Mouse (Mus musculus): ENCODE data around the gene Itgb5. TPM values are rescaled to one million over a fixed set of nuclear protein-coding genes. Genes with fewer than 3 reads are reported as not detected.

Itgb5 gene
- polyA plus RNA-seq, 1 experiment from 2014 or later, result 23.2 TPM

GRCm38 (mm10) chr16:33880765-33881164, 51.3 kb downstream of the Itgb5 start:
- Histone ChIP-seq H3K36me3 (ENCODE audit: control insufficient read depth, insufficient read depth, low read length) (no peaks in the 10 kb centered on the region), H3K4me3 (ENCODE audit: low read depth, low read length) (no peak overlapping the region), H3K27ac (ENCODE audit: low read depth, low read length) (no peak overlapping the region), H3K9ac (ENCODE audit: low read length) (no peak overlapping the region), H3K9me3 (ENCODE audit: control insufficient read depth, low read length) (no peaks in the 10 kb centered on the region), H3K27me3 (ENCODE audit: control insufficient read depth, insufficient read depth, low read length) (no peaks in the 10 kb centered on the region), H3K4me1 (ENCODE audit: control insufficient read depth, insufficient read depth, low read length) (0 out of 2 replicates have a peak, but pooled peaks cover 3% of the 10 kb centered on the region), H3K4me2 (no peak overlapping the region)
- DNase-seq (ENCODE audit: low spot score, missing footprints) (peak; percentile 31), ATAC-seq (ENCODE audit: low FRiP score) (no peak)
- 93% methylated on average over 4 of the region's 4 CpGs for WGBS

- Histone ChIP-seq H3K9me3 (ENCODE audit: control insufficient read depth, low read length) (no peaks in the 10 kb centered on the region), H3K36me3 (ENCODE audit: control insufficient read depth, insufficient read depth, low read length) (no peaks in the 10 kb centered on the region), H3K4me3 (ENCODE audit: low read depth, low read length) (no peak overlapping the region), H3K27ac (ENCODE audit: low read depth, low read length) (no peak overlapping the region), H3K4me1 (ENCODE audit: control insufficient read depth, insufficient read depth, low read length) (0 out of 2 replicates have a peak, but pooled peaks cover 3% of the 10 kb centered on the region), H3K27me3 (ENCODE audit: control insufficient read depth, insufficient read depth, low read length) (no peaks in the 10 kb centered on the region), H3K4me2 (no peak overlapping the region), H3K9ac (ENCODE audit: low read length) (no peak overlapping the region)
- peak; percentile 60 for DNase-seq (ENCODE audit: low spot score, missing footprints)
- no peak for ATAC-seq (ENCODE audit: low FRiP score)
- 74% methylated on average over 4 of the region's 4 CpGs for WGBS
Measured at GRCm38 (mm10) chr16:33882540-33882939, 53.1 kb downstream of the Itgb5 start.

- 39% methylated on average over 15 of the region's 16 CpGs for WGBS
- ATAC-seq (ENCODE audit: low FRiP score) (peak; percentile 65), DNase-seq (ENCODE audit: low spot score, missing footprints) (peak; percentile 89)
- H3K9me3 ChIP-seq (ENCODE audit: control insufficient read depth, low read length), result no peaks in the 10 kb centered on the region
- H3K27me3 ChIP-seq (ENCODE audit: control insufficient read depth, insufficient read depth, low read length), result no peaks in the 10 kb centered on the region
- peak overlapping the region; percentile 2; the same call in 1 of the 2 replicates for H3K27ac ChIP-seq (ENCODE audit: low read depth, low read length)
- H3K4me1 ChIP-seq (ENCODE audit: control insufficient read depth, insufficient read depth, low read length), result 0 out of 2 replicates have a peak, but pooled peaks cover 3% of the 10 kb centered on the region
- H3K36me3 ChIP-seq (ENCODE audit: control insufficient read depth, insufficient read depth, low read length), result no peaks in the 10 kb centered on the region
- no peak overlapping the region for H3K4me2 ChIP-seq
- H3K9ac ChIP-seq (ENCODE audit: low read length), result no peak overlapping the region
- no peak overlapping the region for H3K4me3 ChIP-seq (ENCODE audit: low read depth, low read length)
Measured at GRCm38 (mm10) chr16:33883046-33883975, 53.8 kb downstream of the Itgb5 start.

- no peak overlapping the region for H3K4me3 ChIP-seq (ENCODE audit: low read depth, low read length)
- H3K9me3 ChIP-seq (ENCODE audit: control insufficient read depth, low read length), result no peaks in the 10 kb centered on the region
- DNase-seq (ENCODE audit: low spot score, missing footprints) (peak; percentile 75), ATAC-seq (ENCODE audit: low FRiP score) (no peak)
- H3K4me2 ChIP-seq, result no peak overlapping the region
- no peaks in the 10 kb centered on the region for H3K36me3 ChIP-seq (ENCODE audit: control insufficient read depth, insufficient read depth, low read length)
- H3K27me3 ChIP-seq (ENCODE audit: control insufficient read depth, insufficient read depth, low read length), result no peaks in the 10 kb centered on the region
- no peak overlapping the region for H3K27ac ChIP-seq (ENCODE audit: low read depth, low read length)
- H3K4me1 ChIP-seq (ENCODE audit: control insufficient read depth, insufficient read depth, low read length), result 0 out of 2 replicates have a peak, but pooled peaks cover 3% of the 10 kb centered on the region
- 86% methylated on average over 5 of the region's 5 CpGs for WGBS
- no peak overlapping the region for H3K9ac ChIP-seq (ENCODE audit: low read length)
Measured at GRCm38 (mm10) chr16:33884201-33884600, 54.7 kb downstream of the Itgb5 start.

GRCm38 (mm10) chr16:33885021-33885471, 55.6 kb downstream of the Itgb5 start:
- Histone ChIP-seq H3K9ac (ENCODE audit: low read length) (no peak overlapping the region), H3K4me2 (no peak overlapping the region), H3K9me3 (ENCODE audit: control insufficient read depth, low read length) (no peaks in the 10 kb centered on the region), H3K27ac (ENCODE audit: low read depth, low read length) (no peak overlapping the region), H3K4me3 (ENCODE audit: low read depth, low read length) (no peak overlapping the region), H3K4me1 (ENCODE audit: control insufficient read depth, insufficient read depth, low read length) (0 out of 2 replicates have a peak, but pooled peaks cover 3% of the 10 kb centered on the region), H3K36me3 (ENCODE audit: control insufficient read depth, insufficient read depth, low read length) (no peaks in the 10 kb centered on the region), H3K27me3 (ENCODE audit: control insufficient read depth, insufficient read depth, low read length) (no peaks in the 10 kb centered on the region)
- ATAC-seq (ENCODE audit: low FRiP score) (no peak), DNase-seq (ENCODE audit: low spot score, missing footprints) (no peak)
- 87% methylated on average over 11 of the region's 11 CpGs for WGBS

GRCm38 (mm10) chr16:33885671-33886328, 56.3 kb downstream of the Itgb5 start:
- Histone ChIP-seq H3K27me3 (ENCODE audit: control insufficient read depth, insufficient read depth, low read length) (no peaks in the 10 kb centered on the region), H3K4me2 (no peak overlapping the region), H3K9me3 (ENCODE audit: control insufficient read depth, low read length) (no peaks in the 10 kb centered on the region), H3K4me1 (ENCODE audit: control insufficient read depth, insufficient read depth, low read length) (0 out of 2 replicates have a peak, but pooled peaks cover 3% of the 10 kb centered on the region), H3K4me3 (ENCODE audit: low read depth, low read length) (no peak overlapping the region), H3K27ac (ENCODE audit: low read depth, low read length) (no peak overlapping the region), H3K9ac (ENCODE audit: low read length) (no peak overlapping the region), H3K36me3 (ENCODE audit: control insufficient read depth, insufficient read depth, low read length) (no peaks in the 10 kb centered on the region)
- 93% methylated on average over 14 of the region's 14 CpGs for WGBS
- ATAC-seq (ENCODE audit: low FRiP score), result no peak
- no peak for DNase-seq (ENCODE audit: low spot score, missing footprints)

- 79% methylated on average over 6 of the region's 6 CpGs for WGBS
- Histone ChIP-seq H3K4me2 (no peak overlapping the region), H3K4me3 (ENCODE audit: low read depth, low read length) (no peak overlapping the region), H3K9me3 (ENCODE audit: control insufficient read depth, low read length) (no peaks in the 10 kb centered on the region), H3K36me3 (ENCODE audit: control insufficient read depth, insufficient read depth, low read length) (no peaks in the 10 kb centered on the region), H3K27ac (ENCODE audit: low read depth, low read length) (no peak overlapping the region), H3K4me1 (ENCODE audit: control insufficient read depth, insufficient read depth, low read length) (0 out of 2 replicates have a peak, but pooled peaks cover 3% of the 10 kb centered on the region), H3K9ac (ENCODE audit: low read length) (no peak overlapping the region), H3K27me3 (ENCODE audit: control insufficient read depth, insufficient read depth, low read length) (no peaks in the 10 kb centered on the region)
- DNase-seq (ENCODE audit: low spot score, missing footprints) (peak; percentile 75), ATAC-seq (ENCODE audit: low FRiP score) (no peak)
Measured at GRCm38 (mm10) chr16:33886665-33887064, 57.2 kb downstream of the Itgb5 start.

GRCm38 (mm10) chr16:33887981-33888380, 58.5 kb downstream of the Itgb5 start:
- 86% methylated on average over 2 of the region's 2 CpGs for WGBS
- H3K36me3 ChIP-seq (ENCODE audit: control insufficient read depth, insufficient read depth, low read length), result no peaks in the 10 kb centered on the region
- no peaks in the 10 kb centered on the region for H3K9me3 ChIP-seq (ENCODE audit: control insufficient read depth, low read length)
- no peak overlapping the region for H3K4me3 ChIP-seq (ENCODE audit: low read depth, low read length)
- ATAC-seq (ENCODE audit: low FRiP score) (no peak), DNase-seq (ENCODE audit: low spot score, missing footprints) (no peak)
- no peak overlapping the region for H3K9ac ChIP-seq (ENCODE audit: low read length)
- H3K27ac ChIP-seq (ENCODE audit: low read depth, low read length), result no peak overlapping the region
- H3K4me1 ChIP-seq (ENCODE audit: control insufficient read depth, insufficient read depth, low read length), result 0 out of 2 replicates have a peak, but pooled peaks cover 3% of the 10 kb centered on the region
- H3K27me3 ChIP-seq (ENCODE audit: control insufficient read depth, insufficient read depth, low read length), result no peaks in the 10 kb centered on the region
- no peak overlapping the region for H3K4me2 ChIP-seq

Data from midbrain, embryonic 11.5 days (tissue).